Mouse (Mus musculus) CH12.LX (cell line): ENCODE data around the gene Jtb. TPM values are rescaled to one million over a fixed set of nuclear protein-coding genes. Genes with fewer than 3 reads are reported as not detected.

Experiments used
- DNase-seq: peaks from one replicate; pipeline ENCODE4 v3.0.0-alpha.2; 2013; ENCODE audit errors: extremely low read depth
- H3K27ac ChIP-seq: 2 replicates; pipeline ENCODE4 v1.5.1; 2012; ENCODE audit warnings: low read depth, mild to moderate bottlenecking, control low read depth, moderate library complexity; ENCODE audit not compliant: insufficient read depth
- H3K27me3 ChIP-seq: replicated peaks from 2 replicates; pipeline ENCODE3; 2012; ENCODE audit warnings: inconsistent platforms
- H3K36me3 ChIP-seq, 2 experiments: replicated peaks in 1 of 2; 2 replicates each; pipeline versions ENCODE3 to v1.6.1; 2012; ENCODE audit warnings: inconsistent platforms in 1 of 2, low read length in 1 of 2, mild to moderate bottlenecking in 1 of 2, mixed read lengths in 1 of 2, moderate library complexity in 1 of 2; ENCODE audit not compliant: control insufficient read depth in 1 of 2, insufficient read depth in 1 of 2
- H3K4me1 ChIP-seq, 2 experiments: 2 replicates each; pipeline ENCODE4 v1.6.1; 2012; ENCODE audit warnings: inconsistent platforms in 1 of 2, moderate library complexity in 1 of 2; ENCODE audit not compliant: insufficient read depth in 2 of 2, control insufficient read depth in 1 of 2
- H3K4me2 ChIP-seq: 2 replicates; pipeline ENCODE4 v1.6.1; 2012; ENCODE audit warnings: low read depth, mild to moderate bottlenecking, control low read depth; ENCODE audit not compliant: poor library complexity, insufficient read depth, severe bottlenecking
- H3K4me3 ChIP-seq, 3 experiments: fragments of 150-350 bp in 1 of 3; sonication (generic) in 1 of 3; replicated peaks in 1 of 3; 2 replicates each; pipeline versions ENCODE3 to v1.5.1; 2011 to 2012; ENCODE audit warnings: low read depth in 2 of 3, low read length in 2 of 3, mild to moderate bottlenecking in 2 of 3, moderate library complexity in 2 of 3, control low read depth in 1 of 3, improper control_type of control experiment in 1 of 3, inconsistent platforms in 1 of 3, mixed read lengths in 1 of 3; ENCODE audit not compliant: poor library complexity in 1 of 3
- H3K79me2 ChIP-seq: replicated peaks from 2 replicates; pipeline ENCODE4 v1.6.1; 2012; ENCODE audit warnings: mild to moderate bottlenecking, moderate library complexity; ENCODE audit not compliant: control insufficient read depth, poor library complexity, insufficient read depth, severe bottlenecking; ENCODE audit errors: extremely low read depth
- H3K9ac ChIP-seq: 2 replicates; pipeline ENCODE4 v1.6.1; 2012; ENCODE audit warnings: low read depth, mild to moderate bottlenecking, control low read depth, moderate library complexity; ENCODE audit not compliant: insufficient read depth
- H3K9me3 ChIP-seq: replicated peaks from 2 replicates; pipeline ENCODE3; 2012; ENCODE audit warnings: low read length, inconsistent platforms, mixed read lengths
- CHD1 ChIP-seq: IDR thresholded peaks from 2 replicates; pipeline ENCODE4 v1.6.1; 2012; ENCODE audit warnings: low read depth, low read length, improper control_type of control experiment, inconsistent platforms
- MEF2A ChIP-seq: IDR thresholded peaks from 2 replicates; pipeline ENCODE4 v1.6.1; 2014; ENCODE audit warnings: low read depth, mild to moderate bottlenecking, inconsistent platforms, low read length, improper control_type of control experiment, borderline replicate concordance
- POLR2A ChIP-seq: IDR thresholded peaks from 2 replicates; pipeline ENCODE4 v1.6.1; 2011; ENCODE audit warnings: low read depth, mild to moderate bottlenecking, improper control_type of control experiment, low read length
- POLR2AphosphoS2 ChIP-seq: IDR thresholded peaks from 2 replicates; pipeline ENCODE4 v1.6.1; 2011; ENCODE audit warnings: low read depth, low read length, improper control_type of control experiment
- ZKSCAN1 ChIP-seq: IDR thresholded peaks from 2 replicates; pipeline ENCODE4 v1.6.1; 2012; ENCODE audit warnings: low read depth, inconsistent platforms, low read length, improper control_type of control experiment, borderline replicate concordance
- ZMIZ1 ChIP-seq: IDR thresholded peaks from 2 replicates; pipeline ENCODE4 v1.6.1; 2012; ENCODE audit warnings: low read depth, mild to moderate bottlenecking, inconsistent platforms, low read length, improper control_type of control experiment
- dilution Hi-C: fragments of 300-500 bp; cut with MboI; formaldehyde crosslinking; loops from 2 replicates; pipeline ENCODE4 v1.14.3; 2020; ENCODE audit warnings: low sequenced_read_pairs; ENCODE audit not compliant: extremely low pct_unique_long_range_greater_than_20kb, extremely low pct_ligation_motif_present
- in situ Hi-C: fragments of 300-500 bp; cut with MboI; formaldehyde crosslinking; loops from 3 replicates; pipeline ENCODE4 v1.14.3; 2019; ENCODE audit warnings: low sequenced_read_pairs, low pct_ligation_motif_present, low pct_unique_long_range_greater_than_20kb, mixed read lengths
- polyA plus RNA-seq: library from polyadenylated mRNA; unstranded; fragments of >175 nt; gene quantifications from 2 replicates; pipeline ENCODE4 v1.2.1, GENCODE M21; 2012; ENCODE audit warnings: low read depth; ENCODE audit not compliant: insufficient read length
- total RNA-seq, 2 experiments: library from RNA; depleted of rRNA; stranded (reverse); fragments of 300-350 nt in 1 of 2; fragments of >200 nt in 1 of 2; gene quantifications; 2 replicates each; pipeline ENCODE4 v1.2.3; 2012 to 2014

Jtb gene
- total and polyA plus RNA-seq, 3 experiments = 50.8 to 73.6 (median 54.2) TPM

DNA sequence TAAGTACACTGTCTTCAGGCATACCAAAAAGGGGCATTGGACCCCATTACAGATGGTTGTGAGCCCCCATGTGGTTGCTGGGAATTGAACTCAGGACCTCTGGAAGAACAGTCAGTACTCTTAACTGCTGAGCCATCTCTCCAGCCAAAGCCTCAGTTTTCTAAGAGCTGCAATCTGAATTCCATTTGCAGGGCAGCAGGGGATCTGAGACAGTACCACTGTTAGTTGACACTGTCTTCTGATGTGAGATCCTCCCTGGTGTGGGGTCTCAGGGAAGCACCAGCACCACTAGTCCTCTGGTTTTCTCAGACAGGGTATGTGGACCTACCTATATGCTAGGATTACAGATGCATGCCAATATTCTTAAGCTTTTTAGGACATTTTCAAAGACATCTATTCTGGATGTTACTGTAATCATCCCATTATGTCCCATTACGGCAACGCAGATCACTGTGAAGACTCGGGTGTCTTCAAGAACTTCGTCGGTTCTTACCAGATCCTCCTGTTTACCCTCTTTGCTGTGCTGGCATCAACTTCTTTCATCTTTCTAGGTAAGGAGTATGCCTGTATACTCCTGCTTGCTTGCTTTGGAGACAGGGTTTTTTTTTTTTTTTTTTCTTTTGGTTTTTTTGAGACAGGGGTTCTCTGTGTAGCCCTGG lies 21.4 kb upstream of the Jtb start:
- H3K36me3 ChIP-seq = peaks cover 38 to 65% of the 10 kb centered on the region in 2 experiments
- H3K4me2 ChIP-seq = no peak overlapping the region
- H3K9ac ChIP-seq = 0 out of 2 replicates have a peak overlapping the region, but pooled peaks have one; percentile 35

GRCm38 (mm10) chr3:90211475-90212398 lies 19.7 kb upstream of the Jtb start:
- peak overlapping the region; percentile 37; the same call in 1 of the 2 replicates for H3K27ac ChIP-seq
- peak overlapping the region; percentile 94 for H3K9ac ChIP-seq
- no peak for DNase-seq
- dilution Hi-C loops = no loop called here
- peak overlapping the region; percentile 69 to 96 (median 74) for H3K4me3 ChIP-seq
- H3K36me3 ChIP-seq = peaks cover 38 to 57% of the 10 kb centered on the region in 2 experiments
- peaks cover 35% of the 10 kb centered on the region for H3K79me2 ChIP-seq
- H3K4me1 ChIP-seq = peaks cover 3 to 38% of the 10 kb centered on the region in 2 experiments; a peak in 3 of 4 replicates
- in situ Hi-C loops = no loop called here
- no peaks in the 10 kb centered on the region for H3K27me3 ChIP-seq
- TF ChIP-seq POLR2AphosphoS2 (0 out of 2 replicates have a peak, but pooled peaks have one; percentile 38), ZKSCAN1 (no peak)
- no peaks in the 10 kb centered on the region for H3K9me3 ChIP-seq
- peak overlapping the region; percentile 96 for H3K4me2 ChIP-seq

More for the DNA sequence above, 21.4 kb upstream of the Jtb start:
- H3K27ac ChIP-seq = no peak overlapping the region
- peaks cover 35% of the 10 kb centered on the region for H3K79me2 ChIP-seq
- no peak overlapping the region for H3K4me3 ChIP-seq
- H3K9me3 ChIP-seq = no peaks in the 10 kb centered on the region
- in situ Hi-C loops = no loop called here
- TF ChIP-seq POLR2A (peak; percentile 29; the same call in 1 of the 2 replicates), POLR2AphosphoS2 (peak; percentile 53), ZMIZ1 (0 out of 2 replicates have a peak, but pooled peaks have one; percentile 1), ZKSCAN1 (no peak)
- dilution Hi-C loops = no loop called here
- peaks cover 3 to 38% of the 10 kb centered on the region in 2 experiments; a peak in 3 of 4 replicates for H3K4me1 ChIP-seq
- no peaks in the 10 kb centered on the region for H3K27me3 ChIP-seq
- DNase-seq = no peak

GRCm38 (mm10) chr3:90212723-90213122 lies 18.7 kb upstream of the Jtb start:
- Histone ChIP-seq H3K79me2 (peaks cover 35% of the 10 kb centered on the region), H3K4me1 (peaks cover 3 to 38% of the 10 kb centered on the region in 2 experiments; a peak in 3 of 4 replicates), H3K9ac (peak overlapping the region; percentile 94), H3K4me2 (peak overlapping the region; percentile 96), H3K4me3 (peak overlapping the region; percentile 69 to 96 (median 74)), H3K27me3 (no peaks in the 10 kb centered on the region), H3K36me3 (peaks cover 36 to 48% of the 10 kb centered on the region in 2 experiments), H3K27ac (no peak overlapping the region), H3K9me3 (no peaks in the 10 kb centered on the region)
- in situ Hi-C loops = no loop called here
- no peak for TF ChIP-seq MEF2A
- peak; percentile 76; the same call in 1 of the 2 replicates for TF ChIP-seq CHD1
- DNase-seq = no peak
- dilution Hi-C loops = no loop called here
